Mouse (Mus musculus) thymus, postnatal 4 days (tissue): Measurements from ENCODE around the gene Nfkbid.

Experiments
- DNase-seq: peaks from one replicate; pipeline ENCODE4 v3.0.0; 2021

The Nfkbid gene

GRCm38 (mm10) chr7:30421175-30421889 is at the start of gene Nfkbid:
TSS of gene Nfkbid (plus strand) at chr7:30421732.
- DNase-seq = peak; percentile 95

GRCm38 (mm10) chr7:30373501-30373962 is 48.0 kb upstream of the Nfkbid start:
- DNase-seq = peak; percentile 89

DNA sequence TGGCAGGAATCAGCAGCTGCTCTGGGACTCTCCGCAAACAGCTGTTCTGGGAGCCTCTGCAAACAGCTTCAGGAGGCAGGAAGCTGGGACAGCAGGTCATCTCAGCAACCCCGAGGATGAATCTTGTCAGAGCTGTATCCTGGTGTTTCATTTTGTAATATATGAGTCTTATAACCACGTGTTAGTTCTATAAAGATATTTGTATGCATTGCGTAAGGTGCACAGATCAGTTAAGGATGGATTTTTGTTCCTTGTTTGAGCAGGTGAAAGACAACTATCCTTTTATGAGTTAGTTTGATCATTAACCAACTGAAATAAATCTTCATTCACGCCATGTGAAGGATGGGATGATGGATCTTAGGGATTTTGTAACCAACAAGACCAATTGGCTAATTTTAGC is 41.5 kb upstream of the Nfkbid start:
- no peak for DNase-seq

DNA sequence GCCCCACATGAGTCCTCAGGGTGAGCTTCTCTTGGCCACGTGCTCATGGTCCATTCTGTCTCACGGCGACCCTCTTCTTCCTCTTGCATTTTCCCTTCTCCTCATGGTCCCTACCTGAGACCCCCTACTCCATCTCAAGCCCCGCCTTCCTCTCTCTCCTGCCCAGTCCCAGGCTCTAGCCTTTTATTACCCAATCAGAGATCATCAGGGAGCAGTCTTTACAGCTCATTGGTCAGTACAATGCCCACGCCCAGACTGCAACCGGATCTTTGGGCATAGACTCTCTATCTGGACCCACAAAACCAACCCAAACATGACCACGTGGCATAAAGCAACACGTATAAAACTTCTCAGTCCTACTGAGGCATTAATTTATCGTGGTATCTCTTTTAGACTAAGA is 37.4 kb upstream of the Nfkbid start:
- no peak for DNase-seq

DNA sequence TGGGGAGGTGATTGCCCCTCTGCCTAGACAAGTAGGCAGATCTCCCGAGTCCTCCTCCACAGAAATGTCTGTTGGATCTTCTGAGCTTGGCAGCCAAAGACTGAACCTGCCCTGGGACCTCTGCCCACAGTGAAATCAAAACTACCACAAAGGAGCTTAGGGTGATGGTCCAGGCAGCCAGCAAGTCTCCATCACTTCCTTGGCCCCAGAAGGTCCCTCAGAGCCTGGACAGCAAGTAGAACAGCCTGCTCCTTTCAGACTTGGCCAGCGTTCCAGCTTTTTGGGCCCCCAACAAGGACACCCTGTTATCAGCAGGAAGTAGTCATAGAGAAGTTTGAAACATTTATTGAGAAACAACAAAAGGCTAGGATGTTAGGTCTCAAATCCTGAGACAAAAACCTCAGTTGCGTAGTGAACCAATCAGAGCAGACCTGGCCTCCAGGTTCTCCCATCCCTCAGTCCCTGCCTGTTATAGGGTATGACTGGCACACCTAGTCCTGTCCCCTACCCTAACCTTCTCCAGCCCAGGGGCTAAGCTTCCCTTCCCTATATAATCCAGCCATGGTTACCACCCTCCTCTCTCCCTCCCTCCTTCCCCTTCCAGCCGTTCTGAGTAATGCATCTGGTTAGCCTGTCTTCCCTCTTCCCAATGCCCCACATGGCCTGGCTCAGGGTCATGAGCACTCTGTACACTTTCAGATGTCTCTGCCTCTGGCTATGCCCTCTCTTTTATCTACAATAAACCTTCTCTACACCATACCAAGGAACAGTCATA is 28.6 kb upstream of the Nfkbid start:
- DNase-seq = peak; percentile 22

DNA sequence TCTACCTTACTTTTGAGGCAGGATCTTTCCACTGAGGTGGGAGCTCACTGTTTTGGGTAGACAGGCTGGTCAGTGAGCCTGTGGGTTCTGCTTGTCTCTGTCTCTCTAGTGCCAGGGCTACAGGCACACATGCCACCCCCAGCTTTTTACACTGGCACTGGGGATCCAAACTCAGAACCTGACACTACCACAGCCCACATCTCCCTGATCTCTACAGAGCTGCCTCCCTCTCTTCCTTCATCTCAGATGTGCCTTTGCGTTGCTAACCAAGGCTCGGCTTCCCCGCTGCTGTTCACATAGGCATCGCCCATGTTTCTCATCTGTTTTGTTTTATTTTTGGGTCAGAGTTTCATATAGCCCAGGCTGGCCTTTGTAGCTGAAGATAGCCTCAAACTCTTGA is 27.9 kb upstream of the Nfkbid start:
- DNase-seq = peak; percentile 59

- DNase-seq = peak; percentile 77
These were observed 27.2 kb upstream of the Nfkbid start for GRCm38 (mm10) chr7:30394379-30394778.

DNA sequence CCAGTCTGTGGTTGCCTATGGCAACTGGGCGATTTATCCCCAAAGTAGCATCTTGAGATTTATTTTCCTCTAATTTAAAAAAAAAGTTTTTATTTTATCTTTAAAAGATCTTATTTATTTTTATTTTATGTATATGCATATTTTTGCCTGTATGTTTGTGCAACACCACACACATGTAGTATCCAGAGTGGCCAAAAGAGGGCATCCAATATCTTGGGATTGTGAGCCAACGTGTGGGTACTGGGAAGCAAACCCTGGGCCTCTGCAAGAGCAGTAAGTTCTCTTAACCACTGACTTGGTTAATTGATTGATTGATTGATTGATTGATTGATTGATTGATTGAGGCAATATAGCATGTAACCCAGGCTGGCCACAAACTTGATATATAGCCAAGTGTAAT is 26.7 kb upstream of the Nfkbid start:
- peak; percentile 65 for DNase-seq

DNA sequence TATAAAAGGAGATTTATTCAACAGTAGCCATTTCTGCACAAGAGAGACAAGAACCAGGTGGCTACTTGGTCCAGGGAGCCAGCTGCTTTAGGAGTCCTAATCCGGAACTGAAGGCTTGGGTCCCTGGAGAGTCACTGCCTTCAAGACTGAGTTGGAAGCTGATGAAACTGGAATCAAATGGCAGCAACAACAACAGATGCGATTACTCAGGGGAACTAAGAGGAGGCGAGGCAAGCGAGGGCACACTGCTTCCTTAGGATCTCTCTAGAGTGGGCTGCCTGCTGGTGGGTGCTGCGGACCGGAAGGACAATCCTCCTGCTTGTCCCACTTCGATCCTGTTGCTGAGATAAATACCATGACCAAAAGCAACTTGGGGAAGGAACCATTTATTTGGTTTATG is 21.9 kb upstream of the Nfkbid start:
- no peak for DNase-seq

DNA sequence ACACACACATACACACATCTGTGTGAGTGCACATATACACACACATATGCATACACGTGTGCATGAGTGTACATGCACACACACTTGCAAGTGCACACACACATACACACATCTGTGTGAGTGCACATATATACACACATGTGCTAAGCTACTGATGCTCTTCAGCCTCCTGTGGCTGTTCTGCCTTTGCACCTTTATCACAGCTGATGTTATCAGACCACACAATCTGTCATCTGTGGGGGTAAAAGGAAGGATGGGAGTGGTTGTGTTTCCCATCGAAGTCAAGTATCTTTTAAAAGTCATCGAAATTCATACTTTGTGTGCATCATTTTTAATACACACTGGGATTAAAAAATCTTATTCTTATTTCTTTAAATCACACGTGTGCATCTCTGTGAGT is 19.2 kb upstream of the Nfkbid start:
- DNase-seq = peak; percentile 1

DNA sequence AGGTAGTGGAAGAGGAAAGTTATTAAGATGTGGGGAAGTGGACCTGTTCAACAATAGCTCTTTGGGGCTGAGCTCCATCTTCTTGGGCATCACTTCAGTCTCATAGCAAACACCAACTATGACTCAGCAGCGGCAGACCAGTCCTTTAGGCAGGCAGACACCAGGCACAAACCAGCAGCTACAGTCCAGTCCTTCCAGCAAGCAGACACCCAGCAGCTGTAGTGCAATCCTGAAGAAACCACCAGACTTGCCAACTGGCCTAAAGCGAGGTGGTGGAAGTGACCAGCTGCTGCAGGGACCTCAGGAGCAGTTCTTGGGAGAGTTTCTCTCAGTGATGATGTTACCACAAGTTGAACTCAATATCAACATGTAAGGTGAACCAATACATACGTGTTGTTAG is 12.9 kb upstream of the Nfkbid start:
- no peak for DNase-seq

DNA sequence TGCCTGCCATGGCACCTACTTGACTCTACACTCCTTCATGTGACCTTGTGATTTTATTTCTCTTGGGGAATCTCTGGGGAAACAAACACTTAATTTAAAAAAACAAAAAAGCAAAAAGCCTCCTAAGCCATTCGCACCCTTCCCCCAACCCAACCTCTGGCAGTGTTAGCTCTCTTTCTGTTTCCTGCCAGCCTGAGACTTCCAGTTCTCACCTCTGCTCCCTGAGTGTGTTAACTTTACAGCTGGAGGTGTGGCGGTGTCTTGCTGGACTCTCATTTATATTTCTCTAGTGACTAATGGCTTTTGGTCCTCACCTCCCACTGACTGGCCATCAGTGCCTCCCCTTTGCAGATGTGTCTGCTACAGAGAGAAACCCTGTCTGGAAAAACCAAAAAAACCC is 11.7 kb upstream of the Nfkbid start:
- peak; percentile 56 for DNase-seq

DNA sequence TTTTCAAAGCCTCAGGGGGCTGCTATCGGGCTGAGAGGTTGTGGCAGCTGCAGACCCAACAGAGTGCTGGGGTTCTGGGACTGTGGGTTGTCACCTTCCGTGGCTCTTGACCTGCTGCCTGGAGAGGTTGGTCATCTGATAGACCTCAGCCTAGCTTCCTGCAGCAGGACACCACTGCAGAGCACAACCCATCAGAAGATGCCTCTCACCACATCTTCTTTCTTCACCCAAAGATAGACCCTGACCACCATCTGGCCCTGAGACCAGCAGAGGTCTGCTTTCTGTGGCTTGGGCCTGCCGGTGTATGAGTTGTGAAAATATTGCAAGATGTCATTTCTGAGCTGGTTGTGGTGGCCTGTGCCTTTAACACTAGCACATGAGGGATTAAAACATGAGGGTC is 10.5 kb upstream of the Nfkbid start:
- DNase-seq = no peak

- DNase-seq = peak; percentile 59
These were observed 8.8 kb upstream of the Nfkbid start for GRCm38 (mm10) chr7:30412735-30413147.

GRCm38 (mm10) chr7:30413596-30413995 is 7.9 kb upstream of the Nfkbid start, which contains the start of gene Tyrobp:
TSS of gene Tyrobp (plus strand) at chr7:30413760.
- DNase-seq = peak; percentile 20

DNA sequence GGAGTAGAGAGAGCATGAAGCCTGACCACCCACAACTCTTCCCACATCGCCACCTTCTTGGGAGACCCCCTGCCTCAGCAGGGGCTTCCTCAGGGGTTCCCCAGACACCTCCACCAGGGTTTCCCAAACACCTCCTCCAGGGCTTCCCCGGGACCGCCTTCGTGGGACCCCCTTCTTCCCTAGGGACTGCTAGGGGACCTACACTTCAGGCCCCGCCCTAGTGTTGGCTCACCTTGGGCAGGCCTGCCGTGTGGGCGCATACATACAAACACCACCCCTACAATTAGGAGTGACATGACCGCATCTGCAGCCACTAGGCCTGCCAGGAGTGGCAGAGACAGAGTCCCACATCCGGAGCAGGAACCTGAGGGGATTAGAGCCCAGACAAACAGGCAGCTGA is 3.7 kb upstream of the Nfkbid start:
- DNase-seq = peak; percentile 60

DNA sequence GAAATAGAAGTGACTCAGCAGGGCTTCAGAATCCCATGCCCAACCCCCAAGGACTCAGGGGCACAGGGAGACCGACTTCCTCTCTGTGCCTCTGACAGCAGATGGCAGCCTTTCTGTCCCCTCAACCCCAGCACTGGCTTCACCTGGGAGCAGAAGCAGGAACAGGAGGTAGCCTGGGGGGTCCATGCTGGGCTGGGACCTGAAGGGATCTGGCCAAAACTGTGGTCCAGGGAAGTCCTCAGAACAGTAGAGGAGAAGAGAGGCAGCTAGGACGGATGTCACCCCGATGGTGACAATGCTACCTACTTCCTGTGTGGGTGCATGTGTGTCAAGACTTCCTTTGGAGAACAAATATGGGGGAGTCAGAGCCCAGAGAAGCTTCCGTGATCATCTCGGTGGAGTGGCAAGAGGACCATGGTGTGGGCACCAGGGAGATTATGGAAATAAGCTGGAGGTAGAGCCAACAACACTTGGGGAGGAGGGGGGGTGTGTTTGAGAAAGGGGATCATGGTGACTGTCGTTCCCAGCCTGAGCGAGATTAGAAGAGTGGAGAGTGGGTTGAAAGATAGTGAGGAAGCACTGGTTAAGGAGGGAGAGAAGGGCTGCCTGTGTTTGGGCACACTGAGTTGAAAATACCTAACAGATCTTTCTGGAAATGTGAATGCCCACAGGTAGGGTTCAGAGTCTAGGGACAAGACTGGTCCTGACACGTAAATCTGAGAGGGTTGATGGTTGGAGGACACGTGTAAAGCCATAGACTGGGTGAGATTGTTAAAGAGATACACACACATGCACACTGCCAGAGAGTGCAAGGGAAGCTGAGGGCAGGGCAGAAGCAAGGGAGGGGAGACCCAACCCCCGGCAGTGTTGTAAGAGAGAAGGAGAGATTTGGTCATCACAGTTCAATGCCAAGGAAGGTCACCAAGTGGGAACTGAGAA is 1.7 kb upstream of the Nfkbid start, which contains the start of gene Hcst:
Gene Hcst (minus strand): TSS at position 294 of the 939 bp plus-strand sequence.
- DNase-seq = peak; percentile 70

DNA sequence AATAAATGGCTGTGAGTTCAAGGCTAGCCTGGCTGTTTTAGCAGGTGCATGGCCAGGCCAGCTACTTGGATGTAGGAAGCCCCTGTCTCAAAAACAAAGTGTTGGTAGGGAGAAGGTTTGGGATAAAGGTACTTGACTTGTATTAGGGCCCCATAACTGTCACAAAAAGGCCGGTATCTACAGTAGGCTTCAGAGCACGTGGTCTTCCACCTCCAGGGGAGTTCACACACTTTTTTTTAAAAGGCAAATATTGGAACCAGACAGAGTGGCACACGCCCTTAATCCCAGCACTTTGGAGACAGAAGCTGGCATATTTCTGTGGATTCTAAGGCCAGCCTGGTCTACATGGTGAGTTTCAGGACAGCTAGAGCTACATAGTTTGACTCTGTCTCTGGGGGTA is 859 bp upstream of the Nfkbid start:
- no peak for DNase-seq

DNA sequence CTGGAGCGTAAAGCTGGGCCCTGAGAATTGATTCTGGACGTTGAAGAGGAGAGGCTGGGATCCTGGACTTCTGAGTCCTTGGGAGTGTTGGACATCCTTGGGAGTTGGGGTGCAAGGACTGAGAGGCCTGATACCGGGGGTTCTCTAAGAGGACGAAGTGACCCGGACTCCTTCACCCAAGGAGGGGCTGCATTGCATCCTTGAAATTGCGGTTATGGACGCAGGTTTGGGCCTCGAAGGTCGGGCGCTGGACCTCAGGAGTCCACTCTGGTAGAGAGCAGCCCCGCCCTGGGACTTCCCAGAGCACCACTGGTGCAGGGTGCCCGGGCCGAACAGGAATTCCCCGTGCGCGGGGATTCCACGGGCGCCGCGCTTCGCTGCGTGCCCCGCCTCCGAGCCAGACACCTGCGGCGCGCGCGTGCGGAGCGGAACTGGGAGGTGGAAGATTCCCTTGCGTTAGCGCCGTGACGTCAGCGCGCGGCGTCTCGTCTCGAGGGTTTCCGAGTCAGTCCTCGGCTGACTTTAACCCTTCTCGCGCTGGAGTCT is 431 bp downstream of the Nfkbid start:
- DNase-seq = peak; percentile 98

- DNase-seq = peak; percentile 58
These were observed 1.0 kb downstream of the Nfkbid start for GRCm38 (mm10) chr7:30422560-30422959.

- DNase-seq = peak; percentile 74
These were observed 1.6 kb downstream of the Nfkbid start for GRCm38 (mm10) chr7:30423071-30423641.

DNA sequence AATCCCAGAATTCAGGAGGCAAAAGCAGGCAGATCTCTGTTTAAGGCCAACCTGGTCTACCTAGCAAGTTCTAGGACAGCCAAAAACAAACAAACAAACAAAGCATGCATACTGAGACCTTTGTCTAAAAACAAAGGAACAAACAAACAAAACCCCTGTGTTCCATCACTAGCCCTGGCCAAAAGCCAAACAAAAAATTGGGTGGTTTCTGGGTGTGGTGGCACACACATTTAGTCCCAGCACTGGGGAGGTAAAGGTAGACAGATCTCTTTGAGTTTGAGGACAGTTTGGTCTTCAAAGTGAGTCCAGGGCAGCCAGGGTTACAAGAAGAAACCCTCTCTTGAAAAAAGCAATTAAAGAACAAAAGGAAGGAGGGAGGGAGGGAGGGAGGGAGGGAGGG is 7.8 kb downstream of the Nfkbid start:
- no peak for DNase-seq
